Mouse (Mus musculus): ENCODE measurements around the gene Zfp786.
"Not testable (repeated sequence)": the region's sequence is repeated elsewhere in the genome, so short reads cannot be mapped to it uniquely, and the experiment has no call there.

Zfp786 gene

DNA sequence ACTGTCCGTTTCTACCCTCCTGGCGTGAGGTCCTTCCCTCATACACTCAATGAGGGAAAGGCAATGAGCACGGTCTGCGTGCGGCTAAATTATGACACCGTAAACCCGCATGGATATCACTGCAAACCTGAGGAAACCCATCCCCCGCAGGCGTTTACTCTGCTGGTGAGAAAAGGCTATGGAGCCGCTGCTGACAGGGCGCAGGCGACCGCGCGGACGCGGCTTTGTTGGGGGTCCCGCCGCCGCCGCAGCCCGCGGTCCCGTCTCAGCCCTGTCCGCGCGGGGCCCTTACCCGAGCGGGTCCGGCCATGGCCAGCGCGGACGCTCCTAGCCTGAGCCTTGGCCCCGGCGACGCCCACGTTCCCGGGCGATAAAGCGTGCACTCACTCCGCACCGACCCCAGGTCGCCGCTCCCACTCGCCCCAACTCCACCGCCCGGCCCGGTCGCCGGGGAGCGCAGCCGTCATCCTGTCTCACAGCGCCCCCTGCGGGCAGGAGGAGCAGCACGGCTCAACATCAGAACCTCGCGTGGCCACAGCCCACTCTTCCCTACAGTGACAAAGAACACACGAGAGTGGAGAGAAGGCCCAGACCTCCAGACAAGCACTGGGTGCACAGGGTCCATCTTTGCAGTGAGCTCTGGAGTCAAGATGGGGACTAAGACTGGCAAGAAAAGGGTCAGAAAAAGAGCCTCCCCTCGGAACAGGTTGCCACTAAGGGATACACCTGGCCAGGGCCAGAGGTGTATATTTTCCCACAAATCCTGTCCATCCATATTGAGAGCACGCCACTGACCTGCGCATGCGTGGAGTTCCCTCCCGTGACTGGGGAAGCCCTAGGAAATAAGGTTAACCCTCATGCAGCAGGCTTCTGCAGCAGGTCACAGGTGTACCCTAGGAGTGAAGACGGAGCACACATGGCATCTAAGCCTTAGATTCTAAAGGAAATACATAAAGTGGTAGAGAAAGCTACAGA, at the start of gene Zfp786:
TSS of gene Zfp786 (minus strand) at position 764 of the 975 bp plus-strand sequence.
- peak; percentile 89 for DNase-seq (ENCODE audit: low spot score)

DNA sequence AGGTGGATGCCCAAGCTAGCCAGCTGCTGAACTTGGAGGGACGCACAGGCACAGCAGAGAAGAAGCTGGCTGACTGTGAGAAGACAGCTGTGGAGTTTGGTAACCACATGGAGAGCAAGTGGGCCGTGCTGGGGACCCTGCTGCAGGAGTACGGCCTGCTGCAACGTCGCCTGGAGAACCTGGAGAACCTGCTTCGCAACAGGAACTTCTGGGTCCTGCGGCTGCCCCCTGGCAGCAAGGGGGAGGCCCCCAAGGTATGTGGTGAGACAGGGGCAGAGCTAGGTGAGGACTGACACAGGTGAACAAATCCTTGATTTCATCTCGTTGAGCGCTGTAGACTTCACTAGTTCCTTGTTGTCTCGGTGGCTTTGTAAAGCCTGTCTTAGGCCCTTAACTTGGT, 49.5 kb upstream of the Zfp786 start:
- DNase-seq (ENCODE audit: low spot score), result no peak

GRCm38 (mm10) chr6:47879049-47879716, 48.5 kb upstream of the Zfp786 start:
- no peak for DNase-seq (ENCODE audit: low spot score)

- DNase-seq (ENCODE audit: low spot score), result no peak
Measured at GRCm38 (mm10) chr6:47878593-47878992, 47.9 kb upstream of the Zfp786 start.

DNA sequence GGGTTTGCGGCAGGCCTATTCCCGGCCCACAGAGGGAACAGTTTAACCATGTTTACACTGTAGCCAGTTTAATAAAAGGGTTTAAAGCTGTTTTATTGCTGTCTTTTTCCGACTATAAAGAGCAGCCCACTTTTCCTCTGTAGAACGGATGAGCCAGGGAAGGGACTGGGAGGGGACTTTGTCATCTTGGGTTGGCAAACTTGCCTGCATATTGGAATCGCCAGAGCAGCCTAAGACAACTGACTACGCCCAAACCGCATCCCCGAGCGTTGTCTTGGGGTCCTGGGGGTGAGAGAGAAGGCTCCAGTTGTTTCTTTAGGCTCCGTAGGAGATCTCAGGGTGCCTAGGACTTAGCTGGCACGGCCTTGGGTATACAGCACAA, 47.5 kb upstream of the Zfp786 start:
- DNase-seq (ENCODE audit: low spot score), result no peak

- DNase-seq (ENCODE audit: low spot score), result peak; percentile 71
Measured at GRCm38 (mm10) chr6:47877461-47878132, 46.9 kb upstream of the Zfp786 start.

- DNase-seq (ENCODE audit: low spot score), result no peak
Measured at GRCm38 (mm10) chr6:47877058-47877457, 46.4 kb upstream of the Zfp786 start, which contains the start of gene Zfp282. Zfp282 (plus strand) TSS chr6:47877204.

DNA sequence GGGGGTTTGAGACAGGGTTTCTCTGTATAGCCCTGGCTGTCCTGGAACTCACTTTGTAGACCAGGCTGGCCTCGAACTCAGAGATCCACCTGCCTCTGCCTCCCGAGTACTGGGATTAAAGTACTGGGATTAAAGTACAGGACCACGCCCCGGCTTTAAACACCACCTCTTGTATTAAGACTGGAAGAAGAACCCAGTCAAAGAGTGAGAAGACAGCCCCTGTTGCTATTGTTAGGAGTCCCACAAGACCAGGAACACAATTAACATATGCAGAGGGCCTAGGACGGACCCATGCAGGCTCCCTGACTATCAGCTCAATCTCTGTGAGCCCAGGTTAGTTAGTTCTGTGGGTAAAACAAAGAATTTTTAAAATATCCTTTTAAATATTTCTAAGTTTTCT, 41.6 kb upstream of the Zfp786 start:
- DNase-seq (ENCODE audit: low spot score), result no peak

GRCm38 (mm10) chr6:47857729-47858128, 27.1 kb upstream of the Zfp786 start:
- DNase-seq (ENCODE audit: low spot score), result not testable (repeated sequence)

- DNase-seq (ENCODE audit: low spot score), result no peak
Measured at GRCm38 (mm10) chr6:47857241-47857640, 26.6 kb upstream of the Zfp786 start.

DNA sequence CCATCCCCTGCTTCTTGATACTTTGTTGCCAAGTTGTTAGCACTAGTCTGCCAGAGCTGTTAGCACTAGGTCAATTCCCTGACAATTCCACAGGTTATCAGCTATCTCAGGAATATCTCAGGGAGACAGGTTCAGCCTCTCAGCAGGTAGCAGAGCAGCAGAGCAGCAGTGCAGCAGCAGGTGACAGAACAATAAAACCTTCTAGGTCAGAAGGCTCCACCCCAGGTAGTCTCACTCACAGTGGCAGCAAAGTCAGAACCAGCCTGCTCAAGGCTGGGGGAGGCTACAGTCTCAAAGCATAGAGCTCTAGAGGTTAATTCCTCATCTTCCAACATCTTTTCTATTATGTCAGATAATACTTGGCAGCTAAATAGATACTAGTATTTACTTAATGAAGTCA, 15.1 kb upstream of the Zfp786 start:
- DNase-seq (ENCODE audit: low spot score), result no peak

- DNase-seq (ENCODE audit: low spot score), result no peak
Measured at GRCm38 (mm10) chr6:47842337-47842736, 11.7 kb upstream of the Zfp786 start.

GRCm38 (mm10) chr6:47841831-47842230, 11.2 kb upstream of the Zfp786 start:
- no peak for DNase-seq (ENCODE audit: low spot score)

GRCm38 (mm10) chr6:47841077-47841476, 10.4 kb upstream of the Zfp786 start:
- DNase-seq (ENCODE audit: low spot score), result no peak

DNA sequence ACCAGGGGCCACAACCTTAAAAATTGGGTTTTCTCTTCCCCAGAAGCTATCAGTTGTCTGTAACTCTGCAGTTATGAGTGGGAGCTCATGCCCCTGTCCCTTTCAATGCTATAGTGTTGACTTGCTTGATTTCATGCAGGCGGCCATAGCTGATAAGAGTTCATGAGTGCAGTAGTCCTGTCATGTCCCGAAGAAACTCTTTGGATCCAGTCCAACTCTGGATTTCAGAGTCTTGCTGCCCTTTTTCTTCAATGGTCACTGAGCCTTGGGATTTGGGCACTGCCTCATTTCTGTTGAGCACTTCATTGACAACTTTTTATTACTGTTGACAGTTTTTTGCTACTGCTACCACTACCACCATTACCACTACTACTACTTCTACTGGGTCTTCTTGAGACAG, 7.0 kb upstream of the Zfp786 start:
- no peak for DNase-seq (ENCODE audit: low spot score)

DNA sequence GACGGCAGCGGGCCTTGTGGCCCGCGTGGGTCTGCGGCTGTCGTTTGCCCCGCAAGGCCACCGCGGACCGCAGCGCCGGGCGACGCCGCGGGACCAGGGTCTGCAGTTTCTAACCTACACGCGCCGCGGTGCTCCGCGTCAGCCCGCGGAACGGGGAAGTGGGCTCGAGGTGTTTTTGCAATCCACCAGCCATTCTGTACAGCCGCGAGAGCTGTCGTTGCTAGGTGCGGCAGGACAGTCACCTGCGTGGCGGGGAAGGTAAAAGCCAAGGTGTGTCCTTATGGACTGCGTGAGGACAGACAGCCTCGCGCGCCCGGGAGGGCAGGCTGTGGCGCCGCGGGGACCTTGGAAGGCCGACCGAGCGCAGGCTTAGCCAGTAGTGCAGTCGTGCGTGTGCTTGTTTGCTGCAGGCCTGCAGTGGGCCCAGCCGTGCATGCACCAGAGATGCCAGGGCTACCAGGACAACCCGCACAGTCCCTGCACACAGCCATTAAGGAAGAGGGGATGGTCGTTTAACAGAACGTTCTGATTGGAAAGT, 5.4 kb upstream of the Zfp786 start:
- DNase-seq (ENCODE audit: low spot score), result peak; percentile 45

- peak; percentile 96 for DNase-seq (ENCODE audit: low spot score)
Measured at GRCm38 (mm10) chr6:47835482-47835983, 4.9 kb upstream of the Zfp786 start, which contains the start of gene Zfp398. Zfp398 (plus strand) TSS chr6:47835661.

DNA sequence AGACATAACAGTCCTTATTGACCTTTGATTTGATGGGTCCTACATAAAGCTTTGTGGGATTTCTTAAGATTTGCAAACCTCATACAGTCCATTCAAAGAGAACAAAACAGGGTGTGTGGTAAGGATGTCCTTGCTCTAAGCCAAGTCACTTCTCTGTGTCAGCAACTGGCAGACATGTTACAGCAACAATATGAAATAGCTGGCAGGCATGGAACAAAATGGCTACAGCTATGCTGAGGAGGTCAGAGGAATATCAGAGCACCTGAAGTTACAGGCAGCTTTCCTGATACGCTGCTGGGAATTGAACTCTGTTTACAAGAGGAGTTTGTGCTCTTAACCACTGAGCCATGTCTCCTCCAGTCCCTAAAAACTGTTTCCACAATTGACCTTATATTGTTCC, 1.6 kb upstream of the Zfp786 start:
- DNase-seq (ENCODE audit: low spot score), result no peak

DNA sequence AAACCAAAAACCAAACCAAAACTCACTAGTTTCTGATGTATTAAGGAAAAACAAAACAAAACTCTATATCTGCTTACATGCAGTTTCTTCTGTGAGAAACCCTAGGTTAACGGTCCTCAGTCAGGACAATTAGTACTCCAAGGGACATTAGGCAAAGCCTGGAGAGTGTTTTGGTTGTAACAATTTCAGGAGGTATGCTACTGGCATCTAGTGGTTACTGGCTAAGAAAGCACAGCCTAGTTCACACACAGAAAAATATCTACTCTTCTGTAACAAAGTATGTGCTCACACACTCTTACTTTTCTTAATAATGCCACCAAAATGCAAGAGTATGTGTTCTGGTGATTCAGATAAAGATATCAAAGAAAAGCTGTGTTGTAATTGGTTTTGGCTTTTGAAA, 1.7 kb downstream of the Zfp786 start:
- no peak for DNase-seq (ENCODE audit: low spot score)

- no peak for DNase-seq (ENCODE audit: low spot score)
Measured at GRCm38 (mm10) chr6:47827462-47827861, 3.2 kb downstream of the Zfp786 start.

DNA sequence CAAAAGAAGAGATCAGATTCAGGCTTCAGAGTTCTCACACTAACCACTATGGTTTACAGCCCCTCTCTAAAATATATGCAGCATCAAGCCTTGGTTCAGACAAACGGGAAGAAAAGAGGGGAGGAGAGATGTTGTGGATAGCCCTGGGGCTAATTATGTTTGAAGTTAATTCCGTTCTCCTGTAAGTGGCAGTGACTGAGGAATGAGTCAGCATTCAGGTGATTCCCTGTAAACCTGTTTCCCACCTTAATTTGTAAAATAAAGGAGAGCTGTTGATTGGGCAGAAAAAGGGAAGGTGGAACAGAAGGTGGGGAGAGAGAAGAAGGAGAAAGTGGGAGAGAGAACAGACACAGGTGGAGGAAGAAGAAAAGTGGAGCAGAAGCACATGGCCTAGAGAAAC, 6.4 kb downstream of the Zfp786 start:
- DNase-seq (ENCODE audit: low spot score), result no peak

GRCm38 (mm10) chr6:47821776-47822175, 8.9 kb downstream of the Zfp786 start:
- DNase-seq (ENCODE audit: low spot score), result no peak
